Mouse (Mus musculus): ENCODE results near the gene 4930579F01Rik.

DNA sequence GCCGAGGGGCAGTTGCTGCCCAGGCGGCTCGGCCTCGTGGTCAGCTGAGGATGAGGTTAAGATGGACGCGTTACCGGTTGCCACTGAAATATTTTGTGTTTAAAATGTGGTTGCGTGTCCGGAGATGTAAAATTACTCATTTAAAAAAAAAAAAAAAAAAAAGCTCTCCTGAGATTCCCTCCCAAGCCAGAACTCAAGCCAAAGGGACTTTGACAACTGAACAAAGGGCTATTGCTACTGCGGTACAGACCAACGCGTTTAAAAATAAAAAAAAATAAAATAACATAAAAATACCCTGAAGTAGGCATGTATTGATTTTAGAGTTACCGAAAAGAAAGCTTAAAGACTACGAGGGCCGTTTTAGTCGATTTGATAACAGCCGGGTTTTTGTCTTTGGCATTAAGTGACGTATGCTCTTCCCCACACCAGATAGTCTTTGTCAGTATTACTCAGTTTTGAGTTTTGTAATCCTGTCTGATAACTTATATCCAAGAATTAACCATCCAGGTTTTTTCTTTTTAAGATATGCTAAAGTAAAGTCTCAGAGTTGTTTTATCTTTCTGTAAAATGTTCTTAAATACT, 49.5 kb downstream of the 4930579F01Rik start:
- no peak for TF ChIP-seq POLR2A (IDR thresholded peaks at IDR 0.05; ENCODE audit: low read depth, low read length)
- no peak for TF ChIP-seq CTCF (IDR thresholded peaks at IDR 0.05; ENCODE audit: extremely low read depth, insufficient read length, insufficient replicate concordance, low read depth, low read length)

Data from small intestine, adult 2 months (tissue).